Mouse (Mus musculus) cerebellum, adult 2 months (tissue): Measurements from ENCODE around the gene Sct.

Experiments
- CTCF ChIP-seq: fragments of 200-500 bp; IDR thresholded peaks from 2 replicates; pipeline ENCODE4 v1.5.1; 2011; ENCODE audit warnings: low read depth, mild to moderate bottlenecking, control low read depth, low read length, moderate library complexity, borderline replicate concordance; ENCODE audit not compliant: insufficient read depth
- POLR2A ChIP-seq: fragments of 200-500 bp; IDR thresholded peaks from 2 replicates; pipeline ENCODE4 v1.6.1; 2011; ENCODE audit warnings: low read length, control low read depth, borderline replicate concordance; ENCODE audit not compliant: insufficient read depth

DNA sequence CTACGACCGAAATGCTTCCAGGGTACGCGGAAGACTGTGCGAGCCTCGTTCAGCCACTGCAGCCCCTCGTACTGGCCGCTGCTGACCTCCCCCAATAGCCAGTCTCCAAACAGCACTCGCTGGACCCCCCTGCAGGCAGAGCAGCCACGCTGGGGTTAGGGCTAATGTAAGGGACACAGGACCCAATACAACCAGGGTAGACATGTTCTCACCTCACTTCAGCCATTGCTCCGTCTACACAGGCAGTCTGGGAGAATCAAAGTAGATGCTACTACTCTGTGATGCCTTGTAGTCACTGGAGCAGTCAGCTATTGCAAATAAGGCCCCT is 13.6 kb downstream of the Sct start:
- no peak for TF ChIP-seq POLR2A
- no peak for TF ChIP-seq CTCF
